Mouse (Mus musculus) CD4-positive naive resting alpha-beta T cell, adult 57 days (primary cell): ENCODE measurements around the gene Krt6b. TPM values are rescaled to one million over a fixed set of nuclear protein-coding genes. Genes with fewer than 3 reads are reported as not detected.

Experiments used
- total RNA-seq: library from RNA; stranded (reverse); gene quantifications from one replicate; pipeline ENCODE4 v1.2.4, GENCODE M21; 2023

Gene Krt6b
- total RNA-seq, result not detected

GRCm38 (mm10) chr15:101680187-101680586 is at the start of gene Krt6b:
Krt6b (minus strand) TSS chr15:101680287.

GRCm38 (mm10) chr15:101712720-101713119 is 32.6 kb upstream of the Krt6b start, which contains the start of gene Krt5:
Krt5 (minus strand) TSS chr15:101712898.

GRCm38 (mm10) chr15:101694207-101694606 is 14.1 kb upstream of the Krt6b start, which contains the start of gene Krt6a:
Krt6a (minus strand) TSS chr15:101694307.

GRCm38 (mm10) chr15:101647280-101647679 is 32.8 kb downstream of the Krt6b start, which contains the start of gene Gm5478:
Gm5478 (minus strand) TSS chr15:101647380.

GRCm38 (mm10) chr15:101627884-101628283 is 52.2 kb downstream of the Krt6b start, which contains the start of gene Gm5414:
Gm5414 (minus strand) TSS chr15:101628188.

Other genes with a start within 250 kb of the Krt6b start
- not detected for gene Krt87, start 241.5 kb downstream of the Krt6b start, total RNA-seq
- not detected for gene Krt88, start 232.5 kb downstream of the Krt6b start, total RNA-seq
- not detected for gene Krt81, start 216.5 kb downstream of the Krt6b start, total RNA-seq
- gene Krt86, start 206.8 kb downstream of the Krt6b start, total RNA-seq, result not detected
- gene Krt83, start 188.8 kb downstream of the Krt6b start, total RNA-seq, result not detected
- not detected for gene Gm49425, start 163.0 kb downstream of the Krt6b start, total RNA-seq
- gene Krt84, start 147.5 kb downstream of the Krt6b start, total RNA-seq, result not detected
- not detected for gene Krt82, start 129.6 kb downstream of the Krt6b start, total RNA-seq
- gene Krt90, start 117.3 kb downstream of the Krt6b start, total RNA-seq, result not detected
- gene Krt75, start 106.4 kb downstream of the Krt6b start, total RNA-seq, result not detected
- not detected for gene Gm5414, start 52.1 kb downstream of the Krt6b start, total RNA-seq
- not detected for gene Gm5478, start 32.9 kb downstream of the Krt6b start, total RNA-seq
- gene Krt6a, start 14.0 kb upstream of the Krt6b start, total RNA-seq, result not detected
- gene Krt5, start 32.6 kb upstream of the Krt6b start, total RNA-seq, result 0.50 TPM
- gene Krt71, start 62.8 kb upstream of the Krt6b start, total RNA-seq, result not detected
- gene Krt72, start 106.2 kb upstream of the Krt6b start, total RNA-seq, result not detected
- not detected for gene Krt73, start 122.1 kb upstream of the Krt6b start, total RNA-seq
- gene Krt2, start 137.9 kb upstream of the Krt6b start, total RNA-seq, result not detected
- gene Krt1, start 170.5 kb upstream of the Krt6b start, total RNA-seq, result 0.38 TPM
- gene Krt77, start 189.4 kb upstream of the Krt6b start, total RNA-seq, result not detected
- gene Krt76, start 212.6 kb upstream of the Krt6b start, total RNA-seq, result not detected
- not detected for gene Krt4, start 244.4 kb upstream of the Krt6b start, total RNA-seq